Mouse (Mus musculus): ENCODE measurements around the gene Epc2. TPM values are rescaled to one million over a fixed set of nuclear protein-coding genes. Genes with fewer than 3 reads are reported as not detected.
A peak's percentile ranks its signal among the peaks of the same experiment; 100 is the strongest.

Epc2 gene
- total and polyA plus RNA-seq, 3 experiments, result 5.9 to 19.3 (median 17.6) TPM

DNA sequence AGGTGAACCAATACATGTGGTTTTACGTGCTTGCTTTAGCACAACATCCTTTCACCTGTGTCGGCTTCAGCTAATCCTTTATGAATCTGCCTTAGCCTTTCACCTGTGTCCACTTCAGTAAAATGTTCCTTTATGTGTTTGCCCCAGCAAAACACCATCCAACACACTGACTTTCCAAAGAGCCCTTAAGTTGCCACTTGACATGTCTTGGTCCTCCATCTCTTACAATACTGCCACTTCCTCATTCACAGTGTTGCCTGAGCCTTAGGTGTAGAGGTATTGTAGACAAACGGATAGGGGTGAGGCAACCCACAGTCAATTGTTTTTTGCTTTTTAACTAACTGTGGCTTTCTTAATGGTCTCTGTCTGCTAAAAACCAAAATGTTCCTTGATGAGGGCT lies 107.1 kb downstream of the Epc2 start:
- no peak for DNase-seq
- Histone ChIP-seq H3K27me3 (ENCODE audit: control insufficient read depth, insufficient read depth, low read length) (no peaks in the 10 kb centered on the region), H3K9ac (ENCODE audit: low read depth, low read length) (no peak overlapping the region), H3K79me2 (replicated peaks; ENCODE audit: control insufficient read depth, insufficient read depth, low read length) (no peaks in the 10 kb centered on the region), H3K4me1 (ENCODE audit: control insufficient read depth, insufficient read depth, low read length) (no peaks in the 10 kb centered on the region), H3K36me3 (ENCODE audit: control insufficient read depth, insufficient read depth, low read length) (no peaks in the 10 kb centered on the region), H3K27ac (no peak overlapping the region), H3K4me3 (no peak overlapping the region)
- no peak for TF ChIP-seq CTCF (IDR thresholded peaks at IDR 0.05)
- intact Hi-C loops (cut with DNase I), result no loop called here
- 90% methylated on average over 3 of the region's 3 CpGs for WGBS

DNA sequence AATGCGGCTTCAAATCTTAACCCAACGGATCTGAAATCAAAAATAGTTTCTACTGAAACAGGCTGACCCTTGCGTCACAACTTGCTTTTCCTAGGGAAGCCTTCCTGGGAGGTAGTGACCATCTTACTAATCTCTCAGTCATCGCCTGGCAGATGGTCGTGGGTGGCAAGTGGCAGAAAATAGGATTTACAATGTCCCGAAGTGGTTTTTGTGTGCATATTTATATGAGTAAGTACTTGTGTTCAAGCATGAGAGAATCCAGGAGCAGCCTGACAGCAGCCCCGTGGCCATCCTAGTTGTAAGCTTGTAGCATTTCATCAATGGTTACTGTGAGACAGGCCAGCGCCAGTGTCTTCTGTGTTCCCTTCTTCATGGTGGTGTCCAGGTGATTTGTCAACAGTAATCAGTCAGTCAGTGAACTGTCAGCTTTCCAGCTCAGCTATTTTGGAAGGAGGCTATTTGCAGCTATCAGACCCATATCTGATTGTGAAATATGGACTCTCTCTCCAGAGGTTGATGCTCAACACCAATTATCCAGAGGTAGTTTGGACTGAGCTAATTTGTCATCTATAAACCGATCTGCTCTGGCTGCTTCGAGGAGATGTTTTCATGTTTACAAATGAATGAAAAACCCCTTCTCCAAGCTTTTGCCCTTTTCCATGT lies 111.5 kb downstream of the Epc2 start:
- Histone ChIP-seq H3K27ac (no peak overlapping the region), H3K27me3 (ENCODE audit: control insufficient read depth, insufficient read depth, low read length) (no peaks in the 10 kb centered on the region), H3K79me2 (replicated peaks; ENCODE audit: control insufficient read depth, insufficient read depth, low read length) (no peaks in the 10 kb centered on the region), H3K9ac (ENCODE audit: low read depth, low read length) (no peak overlapping the region), H3K4me3 (no peak overlapping the region), H3K36me3 (ENCODE audit: control insufficient read depth, insufficient read depth, low read length) (no peaks in the 10 kb centered on the region), H3K4me1 (ENCODE audit: control insufficient read depth, insufficient read depth, low read length) (no peaks in the 10 kb centered on the region)
- TF ChIP-seq POLR2A (IDR thresholded peaks at IDR 0.05; ENCODE audit: insufficient read depth, low read depth, low read length), result no peak
- TF ChIP-seq EP300 (IDR thresholded peaks at IDR 0.05; ENCODE audit: insufficient read depth, low read depth, low read length), result no peak
- TF ChIP-seq CTCF (IDR thresholded peaks at IDR 0.05), result no peak
- intact Hi-C loops (cut with DNase I), result no loop called here
- 71% methylated on average over 10 of the region's 10 CpGs for WGBS
- no peak for DNase-seq

DNA sequence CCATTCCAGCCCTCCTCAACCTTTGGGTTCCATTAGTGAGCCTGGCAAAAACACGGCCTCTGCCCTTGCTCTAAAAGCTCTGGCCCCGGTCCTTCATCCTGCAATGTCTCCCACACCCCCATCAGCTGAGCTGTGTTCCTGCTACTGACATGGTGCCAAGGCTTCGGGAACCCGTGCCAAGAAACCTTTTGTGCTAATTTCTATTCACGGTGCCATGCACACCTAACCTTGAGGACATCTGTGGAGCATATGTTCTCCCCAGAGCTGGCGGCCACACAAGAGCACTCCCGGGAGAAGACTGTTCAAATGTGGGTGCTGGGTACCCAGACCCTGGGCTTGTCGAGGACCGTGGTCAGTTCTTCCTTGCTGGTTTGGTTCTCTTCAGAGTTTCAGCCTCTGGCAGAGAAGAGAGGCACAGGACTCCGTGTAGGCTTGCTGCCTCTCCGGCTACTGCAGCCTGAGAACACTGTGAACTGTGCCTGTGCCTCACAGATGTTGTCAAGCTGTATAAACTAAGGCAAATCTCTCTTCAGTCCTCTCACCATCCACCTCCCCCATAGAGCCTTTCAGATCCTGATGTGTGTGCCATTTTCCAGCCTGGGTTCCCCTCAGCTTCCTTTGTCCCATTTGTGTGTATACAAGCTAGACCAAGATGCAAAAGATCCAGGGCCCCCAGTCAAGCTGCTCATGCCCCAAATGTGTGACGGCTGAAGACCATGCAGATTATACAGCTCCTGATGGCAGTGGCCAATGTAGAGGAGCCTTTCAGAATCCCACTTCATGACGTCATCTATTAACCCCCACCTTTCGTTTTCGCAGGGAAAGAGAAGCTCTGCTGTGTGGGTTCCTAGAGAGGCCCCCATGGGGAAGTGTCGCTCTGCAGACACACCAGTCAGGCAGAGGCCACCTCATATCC lies 118.8 kb downstream of the Epc2 start:
- peak; percentile 45 to 49 for DNase-seq
- 46% methylated on average over 16 of the region's 16 CpGs for WGBS
- Histone ChIP-seq H3K4me1 (ENCODE audit: control insufficient read depth, insufficient read depth, low read length) (no peaks in the 10 kb centered on the region), H3K27ac (no peak overlapping the region), H3K36me3 (ENCODE audit: control insufficient read depth, insufficient read depth, low read length) (no peaks in the 10 kb centered on the region), H3K4me3 (no peak overlapping the region), H3K79me2 (replicated peaks; ENCODE audit: control insufficient read depth, insufficient read depth, low read length) (no peaks in the 10 kb centered on the region), H3K9ac (ENCODE audit: low read depth, low read length) (no peak overlapping the region), H3K27me3 (ENCODE audit: control insufficient read depth, insufficient read depth, low read length) (no peaks in the 10 kb centered on the region)
- TF ChIP-seq POLR2A (IDR thresholded peaks at IDR 0.05; ENCODE audit: insufficient read depth, low read depth, low read length) (no peak), CTCF (IDR thresholded peaks at IDR 0.05) (no peak), EP300 (IDR thresholded peaks at IDR 0.05; ENCODE audit: insufficient read depth, low read depth, low read length) (no peak)
- intact Hi-C loops (cut with DNase I), result no loop called here

DNA sequence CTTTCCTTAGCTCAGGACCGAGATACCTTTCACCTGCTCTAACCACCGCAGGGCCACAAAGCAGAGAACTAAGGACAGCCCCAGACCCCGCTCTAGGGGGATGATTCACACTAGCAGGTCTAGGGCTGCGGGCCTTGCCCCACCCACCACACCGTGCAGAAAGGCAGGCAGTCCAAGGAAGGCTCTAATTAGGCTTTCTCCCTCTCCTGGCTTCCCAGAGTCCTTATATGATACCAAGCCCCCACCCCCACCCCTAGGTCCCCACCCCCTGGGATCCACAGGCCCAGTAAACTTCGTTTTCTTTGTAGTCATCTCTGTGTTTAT lies 119.5 kb downstream of the Epc2 start:
- DNase-seq, result no peak
- no peak overlapping the region for H3K9ac ChIP-seq (ENCODE audit: low read depth, low read length)
- no peaks in the 10 kb centered on the region for H3K36me3 ChIP-seq (ENCODE audit: control insufficient read depth, insufficient read depth, low read length)
- no peak for TF ChIP-seq EP300 (IDR thresholded peaks at IDR 0.05; ENCODE audit: insufficient read depth, low read depth, low read length)
- no peak for TF ChIP-seq POLR2A (IDR thresholded peaks at IDR 0.05; ENCODE audit: insufficient read depth, low read depth, low read length)
- no peak for TF ChIP-seq CTCF (IDR thresholded peaks at IDR 0.05)
- 60% methylated on average over 6 of the region's 6 CpGs for WGBS
- H3K27me3 ChIP-seq (ENCODE audit: control insufficient read depth, insufficient read depth, low read length), result no peaks in the 10 kb centered on the region
- H3K4me3 ChIP-seq, result no peak overlapping the region
- H3K27ac ChIP-seq, result no peak overlapping the region
- intact Hi-C loops (cut with DNase I), result no loop called here
- no peaks in the 10 kb centered on the region for H3K4me1 ChIP-seq (ENCODE audit: control insufficient read depth, insufficient read depth, low read length)
- H3K79me2 ChIP-seq (replicated peaks; ENCODE audit: control insufficient read depth, insufficient read depth, low read length), result no peaks in the 10 kb centered on the region

DNA sequence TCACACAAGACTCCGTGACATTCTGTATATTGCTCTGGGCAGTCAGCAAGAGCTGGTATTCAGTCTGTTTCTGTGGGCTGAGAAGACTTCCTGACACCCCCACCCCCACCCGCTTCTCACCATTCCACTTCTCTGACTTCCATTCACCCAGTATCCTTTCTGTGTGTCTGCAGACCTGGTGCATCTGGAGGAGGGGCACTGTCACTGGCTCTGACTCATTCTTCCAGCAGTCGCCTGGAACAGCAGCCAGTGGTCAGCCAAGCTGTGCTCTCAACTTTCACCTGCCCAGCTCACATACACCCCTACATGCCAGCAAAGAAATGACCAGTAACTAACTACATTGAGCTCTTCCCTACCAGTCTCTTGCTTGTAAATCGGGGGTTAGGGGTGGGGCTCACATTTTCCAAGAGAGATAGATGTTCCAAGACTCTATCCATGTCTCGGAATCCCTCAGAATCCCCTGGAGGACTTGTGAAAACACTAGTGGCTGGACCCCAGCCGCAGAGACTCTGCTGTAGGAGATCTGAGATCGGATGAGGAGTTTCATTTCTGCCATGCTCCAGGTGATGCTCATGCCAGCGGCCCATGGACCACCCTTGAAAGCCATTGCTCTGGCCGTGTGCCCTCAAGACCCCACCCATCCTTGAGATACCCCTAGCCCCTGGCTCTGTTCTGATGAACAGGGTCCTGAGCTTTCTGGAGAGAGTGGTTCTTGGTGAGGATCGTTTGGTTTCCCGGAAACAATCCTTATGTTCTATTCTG lies 120.1 kb downstream of the Epc2 start:
- TF ChIP-seq EP300 (IDR thresholded peaks at IDR 0.05; ENCODE audit: insufficient read depth, low read depth, low read length), result no peak
- no peak for TF ChIP-seq CTCF (IDR thresholded peaks at IDR 0.05)
- TF ChIP-seq POLR2A (IDR thresholded peaks at IDR 0.05; ENCODE audit: insufficient read depth, low read depth, low read length), result no peak
- Histone ChIP-seq H3K79me2 (replicated peaks; ENCODE audit: control insufficient read depth, insufficient read depth, low read length) (no peaks in the 10 kb centered on the region), H3K27me3 (ENCODE audit: control insufficient read depth, insufficient read depth, low read length) (no peaks in the 10 kb centered on the region), H3K4me3 (no peak overlapping the region), H3K4me1 (ENCODE audit: control insufficient read depth, insufficient read depth, low read length) (no peaks in the 10 kb centered on the region), H3K9ac (ENCODE audit: low read depth, low read length) (no peak overlapping the region), H3K27ac (no peak overlapping the region), H3K36me3 (ENCODE audit: control insufficient read depth, insufficient read depth, low read length) (no peaks in the 10 kb centered on the region)
- intact Hi-C loops (cut with DNase I), result no loop called here
- WGBS, result 58% methylated on average over 11 of the region's 11 CpGs
- no peak for DNase-seq
